Mouse (Mus musculus) MEL (cell line): ENCODE data around the gene Aamp.
"Not testable (repeated sequence)": the region's sequence is repeated elsewhere in the genome, so short reads cannot be mapped to it uniquely, and the experiment has no call there.

ENCODE experiments used
- CHD1 ChIP-seq: IDR thresholded peaks from 2 replicates; pipeline ENCODE4 v1.6.1; 2012; ENCODE audit warnings: low read depth, mild to moderate bottlenecking, inconsistent platforms, low read length, improper control_type of control experiment
- CTCF ChIP-seq, 3 experiments: IDR thresholded peaks in 2 of 3; conservative IDR thresholded peaks in 1 of 3; 2 replicates each; pipeline ENCODE4 v1.5.1; 2011 to 2012; ENCODE audit warnings: low read length in 3 of 3, low read depth in 2 of 3, mild to moderate bottlenecking in 2 of 3, improper control_type of control experiment in 1 of 3, inconsistent platforms in 1 of 3, mixed read lengths in 1 of 3, moderate library complexity in 1 of 3; ENCODE audit not compliant: control insufficient read depth in 1 of 3, insufficient read depth in 1 of 3, poor library complexity in 1 of 3, severe bottlenecking in 1 of 3
- EP300 ChIP-seq, 2 experiments: IDR thresholded peaks; 2 replicates each; pipeline ENCODE4 v1.6.1; 2011; ENCODE audit warnings: improper control_type of control experiment in 2 of 2, low read length in 2 of 2, low read depth in 1 of 2, mild to moderate bottlenecking in 1 of 2
- ETS1 ChIP-seq: IDR thresholded peaks from 2 replicates; pipeline ENCODE4 v1.6.1; 2012; ENCODE audit warnings: low read depth, mild to moderate bottlenecking, inconsistent platforms, low read length, improper control_type of control experiment, moderate library complexity
- GABPA ChIP-seq: IDR thresholded peaks from 2 replicates; pipeline ENCODE4 v1.6.1; 2012; ENCODE audit warnings: low read depth, mild to moderate bottlenecking, inconsistent platforms, low read length, improper control_type of control experiment, moderate library complexity
- KAT2A ChIP-seq: conservative IDR thresholded peaks from 2 replicates; pipeline ENCODE4 v1.6.1; 2012; ENCODE audit warnings: low read depth, low read length, improper control_type of control experiment, inconsistent platforms
- USF1 ChIP-seq: IDR thresholded peaks from 2 replicates; pipeline ENCODE4 v1.6.1; 2014; ENCODE audit warnings: low read depth, mild to moderate bottlenecking, inconsistent platforms, low read length, improper control_type of control experiment, moderate library complexity
- USF2 ChIP-seq, 2 experiments: IDR thresholded peaks; 2 replicates each; pipeline ENCODE4 v1.6.1; 2011 to 2012; ENCODE audit warnings: improper control_type of control experiment in 2 of 2, low read length in 2 of 2, borderline replicate concordance in 1 of 2, inconsistent platforms in 1 of 2, low read depth in 1 of 2, mild to moderate bottlenecking in 1 of 2; ENCODE audit not compliant: insufficient read depth in 1 of 2

DNA sequence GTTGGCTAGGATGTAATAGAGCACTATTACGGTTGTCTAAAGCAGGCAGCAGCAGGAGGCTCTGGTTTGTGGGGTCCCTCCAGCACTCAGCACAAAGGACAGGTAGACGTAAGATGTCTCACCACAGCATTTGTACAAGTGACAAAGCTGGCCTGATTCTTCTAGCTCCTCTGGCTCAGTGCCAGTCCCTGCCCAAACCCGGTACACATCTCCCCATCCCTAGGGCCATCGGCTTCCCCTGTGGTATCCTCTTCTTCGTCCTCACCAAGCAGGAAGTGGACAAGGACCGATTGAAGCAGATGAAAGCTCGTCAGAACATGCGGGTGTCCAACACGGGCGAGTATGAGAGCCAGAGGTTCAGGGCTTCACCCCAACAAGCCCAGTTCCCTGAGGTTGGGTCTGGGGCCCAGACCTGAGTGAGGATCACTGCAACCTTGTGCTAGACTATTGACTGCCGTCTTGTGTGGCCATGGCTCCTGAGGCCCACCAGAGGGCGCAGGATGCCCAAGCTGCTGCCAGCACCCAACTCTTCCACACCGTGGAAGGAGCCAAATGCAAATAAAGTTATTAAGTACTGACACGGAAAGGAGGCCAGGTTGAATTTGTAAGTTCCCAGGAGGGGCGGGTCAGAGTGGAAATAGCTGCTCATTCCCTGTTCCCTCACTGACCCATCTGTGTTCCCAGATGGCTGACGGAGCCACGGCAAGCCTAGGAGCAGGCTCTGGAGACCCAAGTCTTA, 2.5 kb upstream of the Aamp start:
- not testable (repeated sequence) for TF ChIP-seq USF1; CHD1; GABPA; ETS1; USF2 (IDR thresholded peaks at IDR 0.05; ENCODE audit: borderline replicate concordance in 1 of 2, insufficient read depth in 1 of 2, low read depth in 1 of 2, low read length in 2 of 2); KAT2A; EP300 (IDR thresholded peaks at IDR 0.05; ENCODE audit: low read depth in 1 of 2, low read length in 2 of 2)
- peak in 2 of 3 experiments; percentile 11 to 30; a peak in 2 of 6 replicates for TF ChIP-seq CTCF (IDR thresholded peaks at IDR 0.05 in 2 of 3, conservative IDR thresholded peaks at IDR 0.05 in 1 of 3; ENCODE audit: control insufficient read depth in 1 of 3, insufficient read depth in 1 of 3, low read depth in 2 of 3, low read length in 3 of 3, poor library complexity in 1 of 3, severe bottlenecking in 1 of 3)
